Mouse (Mus musculus): ENCODE measurements around the gene Col24a1. TPM values are rescaled to one million over a fixed set of nuclear protein-coding genes. Genes with fewer than 3 reads are reported as not detected.

Gene Col24a1
- polyA plus RNA-seq, 1 experiment from 2014 or later = 0.54 TPM

GRCm38 (mm10) chr3:145576482-145576822 is 284.2 kb downstream of the Col24a1 start:
- Histone ChIP-seq H3K4me1 (ENCODE audit: insufficient read depth, low read depth, low read length) (peaks cover 4% of the 10 kb centered on the region; the same call in 1 of the 2 replicates), H3K36me3 (ENCODE audit: insufficient read depth, low read length) (0 out of 2 replicates have a peak, but pooled peaks cover 5% of the 10 kb centered on the region), H3K27ac (ENCODE audit: low read length) (0 out of 2 replicates have a peak overlapping the region, but pooled peaks have one; percentile 26), H3K9ac (replicated peaks; ENCODE audit: low read depth) (peak overlapping the region; percentile 33), H3K9me3 (ENCODE audit: low read length) (no peaks in the 10 kb centered on the region), H3K4me2 (replicated peaks; ENCODE audit: low read depth, low read length) (peak overlapping the region; percentile 84), H3K4me3 (ENCODE audit: low read depth, low read length) (peak overlapping the region; percentile 67), H3K27me3 (replicated peaks; ENCODE audit: insufficient read depth, low read length) (no peaks in the 10 kb centered on the region)
- WGBS = under 1% methylated on average over 11 of the region's 11 CpGs
- no peak for TF ChIP-seq CTCF (IDR thresholded peaks at IDR 0.05)
- no peak for TF ChIP-seq EP300 (IDR thresholded peaks at IDR 0.05)
- peak; percentile 52; the same call in 1 of the 2 replicates for ATAC-seq
- DNase-seq (ENCODE audit: low spot score) = no peak

DNA sequence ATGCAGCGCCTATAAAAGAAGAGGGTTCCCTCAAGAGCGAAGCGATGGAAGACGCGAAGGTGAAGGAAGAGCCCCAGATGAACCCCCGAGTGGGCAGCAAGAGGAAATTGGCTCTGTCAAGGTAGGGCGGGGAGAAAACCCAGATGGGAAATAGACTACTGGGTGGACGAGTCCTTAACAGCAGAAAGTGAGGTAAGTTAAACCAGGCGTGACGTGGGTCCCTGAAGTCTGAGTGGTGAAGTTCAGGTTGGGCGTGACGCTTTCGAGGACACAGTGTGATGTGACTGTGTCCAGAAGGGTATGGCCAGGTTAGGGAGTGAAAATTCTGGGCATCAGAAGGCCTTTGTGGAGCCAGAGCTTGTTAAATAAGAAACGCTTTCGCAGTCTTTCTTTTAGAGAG is 284.6 kb downstream of the Col24a1 start:
- Histone ChIP-seq H3K4me3 (ENCODE audit: low read depth, low read length) (peak overlapping the region; percentile 67), H3K36me3 (ENCODE audit: insufficient read depth, low read length) (0 out of 2 replicates have a peak, but pooled peaks cover 5% of the 10 kb centered on the region), H3K4me1 (ENCODE audit: insufficient read depth, low read depth, low read length) (peaks cover 4% of the 10 kb centered on the region; the same call in 1 of the 2 replicates), H3K9ac (replicated peaks; ENCODE audit: low read depth) (peak overlapping the region; percentile 33), H3K27me3 (replicated peaks; ENCODE audit: insufficient read depth, low read length) (no peaks in the 10 kb centered on the region), H3K4me2 (replicated peaks; ENCODE audit: low read depth, low read length) (peak overlapping the region; percentile 84), H3K27ac (ENCODE audit: low read length) (no peak overlapping the region), H3K9me3 (ENCODE audit: low read length) (no peaks in the 10 kb centered on the region)
- DNase-seq (ENCODE audit: low spot score) = peak; percentile 18
- TF ChIP-seq EP300 (IDR thresholded peaks at IDR 0.05) = no peak
- no peak for TF ChIP-seq CTCF (IDR thresholded peaks at IDR 0.05)
- no peak; the same call in 1 of the 2 replicates for ATAC-seq
- WGBS = 26% methylated on average over 15 of the region's 15 CpGs

DNA sequence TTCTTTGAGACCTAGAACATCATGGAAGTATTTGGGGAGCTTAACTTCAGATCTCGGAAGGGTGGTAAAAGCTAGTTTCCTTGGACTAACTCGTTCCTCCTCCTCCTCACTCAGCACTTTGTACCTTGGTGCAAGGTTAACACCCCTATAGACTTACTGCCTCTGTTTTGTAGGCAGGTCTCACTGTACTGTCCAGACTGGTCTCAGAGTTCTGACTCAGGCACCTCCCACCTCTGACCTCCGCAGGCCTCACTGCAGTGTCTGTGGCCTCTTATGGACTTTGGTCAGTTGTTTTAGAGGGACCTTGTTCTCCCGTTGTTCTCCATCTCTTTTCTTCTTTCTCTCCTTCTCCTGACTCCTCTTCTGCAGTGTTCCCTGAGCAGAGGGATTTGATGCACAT is 290.8 kb downstream of the Col24a1 start:
- no peaks in the 10 kb centered on the region for H3K27me3 ChIP-seq (replicated peaks; ENCODE audit: insufficient read depth, low read length)
- TF ChIP-seq CTCF (IDR thresholded peaks at IDR 0.05) (no peak), EP300 (IDR thresholded peaks at IDR 0.05) (no peak)
- H3K9me3 ChIP-seq (ENCODE audit: low read length) = no peaks in the 10 kb centered on the region
- ATAC-seq (no peak), DNase-seq (ENCODE audit: low spot score) (no peak)
- WGBS = 81% methylated on average over 4 of the region's 4 CpGs
- H3K9ac ChIP-seq (replicated peaks; ENCODE audit: low read depth) = no peak overlapping the region
- no peak overlapping the region for H3K4me2 ChIP-seq (replicated peaks; ENCODE audit: low read depth, low read length)
- H3K4me3 ChIP-seq (ENCODE audit: low read depth, low read length) = no peak overlapping the region
- no peaks in the 10 kb centered on the region for H3K4me1 ChIP-seq (ENCODE audit: insufficient read depth, low read depth, low read length)
- H3K27ac ChIP-seq (ENCODE audit: low read length) = no peak overlapping the region
- peaks cover 11% of the 10 kb centered on the region for H3K36me3 ChIP-seq (ENCODE audit: insufficient read depth, low read length)

DNA sequence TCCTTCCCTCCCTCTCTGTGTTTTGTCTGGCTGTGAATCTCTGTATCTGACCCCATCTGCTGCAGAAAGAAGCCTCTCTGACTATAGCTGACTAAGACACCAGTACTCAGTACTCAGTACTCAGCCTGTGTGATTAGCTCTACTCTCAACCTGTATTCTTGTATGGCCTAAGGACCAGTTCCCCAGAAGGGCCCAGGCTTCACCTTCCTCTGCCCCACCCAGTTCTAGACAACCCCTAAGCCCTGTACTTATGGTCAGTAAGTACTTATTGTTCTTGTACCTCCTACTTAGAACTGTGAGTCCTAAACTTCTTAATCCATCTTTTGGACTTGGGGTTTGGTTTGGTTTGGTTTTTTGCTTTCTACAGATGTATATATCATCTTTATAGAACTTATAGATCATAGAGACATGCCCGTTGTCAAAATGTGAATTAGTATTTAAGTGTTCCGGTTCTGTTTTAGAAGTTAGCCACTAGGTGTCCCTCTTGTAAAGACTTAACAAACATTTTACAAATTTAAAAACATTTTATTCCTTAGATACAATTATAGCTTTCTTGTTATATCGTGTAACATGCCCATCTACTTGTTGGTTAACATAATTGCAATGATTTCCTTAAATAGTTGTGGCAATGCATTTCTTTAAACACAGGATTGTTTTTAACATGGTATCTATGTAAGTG is 291.4 kb downstream of the Col24a1 start:
- H3K27me3 ChIP-seq (replicated peaks; ENCODE audit: insufficient read depth, low read length) = no peaks in the 10 kb centered on the region
- H3K4me2 ChIP-seq (replicated peaks; ENCODE audit: low read depth, low read length) = no peak overlapping the region
- DNase-seq (ENCODE audit: low spot score) (peak; percentile 76), ATAC-seq (no peak)
- H3K4me3 ChIP-seq (ENCODE audit: low read depth, low read length) = no peak overlapping the region
- peaks cover 11% of the 10 kb centered on the region for H3K36me3 ChIP-seq (ENCODE audit: insufficient read depth, low read length)
- TF ChIP-seq EP300 (IDR thresholded peaks at IDR 0.05) (no peak), CTCF (IDR thresholded peaks at IDR 0.05) (peak; percentile 57)
- H3K9ac ChIP-seq (replicated peaks; ENCODE audit: low read depth) = no peak overlapping the region
- H3K27ac ChIP-seq (ENCODE audit: low read length) = no peak overlapping the region
- H3K4me1 ChIP-seq (ENCODE audit: insufficient read depth, low read depth, low read length) = no peaks in the 10 kb centered on the region
- H3K9me3 ChIP-seq (ENCODE audit: low read length) = no peaks in the 10 kb centered on the region
- WGBS = 43% methylated on average over 3 of the region's 3 CpGs

DNA sequence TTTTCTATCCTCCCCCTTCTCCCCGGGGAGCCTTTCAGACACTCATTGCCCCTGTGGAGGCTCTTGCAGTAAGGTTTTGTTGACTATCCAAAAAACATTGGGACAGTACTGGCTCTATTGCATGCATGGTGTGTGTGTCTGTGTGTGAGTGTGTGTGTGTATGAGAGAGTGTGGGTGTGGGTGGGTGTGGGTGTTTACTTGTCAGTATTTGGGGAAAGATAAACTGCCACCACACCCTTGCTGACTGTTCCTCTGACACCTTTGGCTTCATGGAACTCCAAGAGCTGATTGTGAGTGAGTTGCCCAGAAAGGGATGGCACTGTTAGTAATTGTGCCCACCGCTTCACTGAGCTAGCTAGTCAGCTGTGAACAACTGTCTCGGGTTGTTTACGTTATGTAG is 298.3 kb downstream of the Col24a1 start:
- no peaks in the 10 kb centered on the region for H3K4me1 ChIP-seq (ENCODE audit: insufficient read depth, low read depth, low read length)
- TF ChIP-seq CTCF (IDR thresholded peaks at IDR 0.05) (no peak), EP300 (IDR thresholded peaks at IDR 0.05) (no peak)
- H3K4me2 ChIP-seq (replicated peaks; ENCODE audit: low read depth, low read length) = no peak overlapping the region
- peaks cover 10% of the 10 kb centered on the region for H3K36me3 ChIP-seq (ENCODE audit: insufficient read depth, low read length)
- H3K27ac ChIP-seq (ENCODE audit: low read length) = no peak overlapping the region
- DNase-seq (ENCODE audit: low spot score) (no peak), ATAC-seq (no peak)
- 94% methylated on average over 4 of the region's 4 CpGs for WGBS
- H3K27me3 ChIP-seq (replicated peaks; ENCODE audit: insufficient read depth, low read length) = no peaks in the 10 kb centered on the region
- H3K4me3 ChIP-seq (ENCODE audit: low read depth, low read length) = no peak overlapping the region
- H3K9me3 ChIP-seq (ENCODE audit: low read length) = no peaks in the 10 kb centered on the region
- no peak overlapping the region for H3K9ac ChIP-seq (replicated peaks; ENCODE audit: low read depth)

GRCm38 (mm10) chr3:145591841-145592542 is 299.7 kb downstream of the Col24a1 start:
- TF ChIP-seq EP300 (IDR thresholded peaks at IDR 0.05) (no peak), CTCF (IDR thresholded peaks at IDR 0.05) (no peak)
- no peak overlapping the region for H3K9ac ChIP-seq (replicated peaks; ENCODE audit: low read depth)

More at GRCm38 (mm10) chr3:145591841-145592542, 299.7 kb downstream of the Col24a1 start:
- H3K4me3 ChIP-seq (ENCODE audit: low read depth, low read length) = no peak overlapping the region
- H3K36me3 ChIP-seq (ENCODE audit: insufficient read depth, low read length) = peaks cover 7% of the 10 kb centered on the region
- H3K27me3 ChIP-seq (replicated peaks; ENCODE audit: insufficient read depth, low read length) = no peaks in the 10 kb centered on the region
- H3K9me3 ChIP-seq (ENCODE audit: low read length) = no peaks in the 10 kb centered on the region
- H3K4me2 ChIP-seq (replicated peaks; ENCODE audit: low read depth, low read length) = no peak overlapping the region
- H3K27ac ChIP-seq (ENCODE audit: low read length) = no peak overlapping the region
- ATAC-seq = no peak
- H3K4me1 ChIP-seq (ENCODE audit: insufficient read depth, low read depth, low read length) = no peaks in the 10 kb centered on the region
- DNase-seq (ENCODE audit: low spot score) = no peak
- 92% methylated on average over 6 of the region's 6 CpGs for WGBS

Measured in lung, postnatal 0 days (tissue).